Mouse (Mus musculus) hindbrain, postnatal 0 days (tissue): ENCODE results near the gene Trex2. TPM values are rescaled to one million over a fixed set of nuclear protein-coding genes. Genes with fewer than 3 reads are reported as not detected.

Experiments used
- ATAC-seq: fragments of 200-750 bp; cut with Nextera tagmentation; 2 replicates; pipeline ENCODE4 v1.8.0; 2017; ENCODE audit warnings: mild to moderate bottlenecking, moderate TSS enrichment, moderate library complexity
- DNase-seq: peaks from one replicate; pipeline ENCODE4 v3.0.0-alpha.2; 2015; ENCODE audit warnings: low spot score
- H3K27ac ChIP-seq: fragments of 300-500 bp; sonication (generic); 2 replicates; pipeline ENCODE4 v1.5.1; 2014; ENCODE audit warnings: mild to moderate bottlenecking
- H3K27me3 ChIP-seq: fragments of 300-500 bp; sonication (generic); 2 replicates; pipeline ENCODE4 v1.6.1; 2014; ENCODE audit warnings: low read length, mixed read lengths; ENCODE audit not compliant: insufficient read depth
- H3K36me3 ChIP-seq: fragments of 300-500 bp; sonication (generic); 2 replicates; pipeline ENCODE4 v1.6.1; 2014; ENCODE audit warnings: low read length, mixed read lengths; ENCODE audit not compliant: insufficient read depth
- H3K4me1 ChIP-seq: fragments of 300-500 bp; sonication (generic); 2 replicates; pipeline ENCODE4 v1.6.1; 2014; ENCODE audit warnings: antibody characterized with exemption, low read length, mixed read lengths; ENCODE audit not compliant: insufficient read depth
- H3K4me2 ChIP-seq: fragments of 300-500 bp; sonication (generic); 2 replicates; pipeline ENCODE4 v1.6.1; 2014; ENCODE audit warnings: low read depth, mild to moderate bottlenecking, low read length, moderate library complexity, mixed read lengths
- H3K4me3 ChIP-seq: fragments of 300-500 bp; sonication (generic); 2 replicates; pipeline ENCODE4 v1.5.1; 2014; ENCODE audit warnings: low read length
- H3K9ac ChIP-seq: fragments of 300-500 bp; sonication (generic); replicated peaks from 2 replicates; pipeline ENCODE4 v1.6.1; 2014; ENCODE audit warnings: mild to moderate bottlenecking, low read length, moderate library complexity, mixed read lengths
- H3K9me3 ChIP-seq: fragments of 300-500 bp; sonication (generic); 2 replicates; pipeline ENCODE4 v1.6.1; 2016; ENCODE audit warnings: low read length, mixed read lengths
- CTCF ChIP-seq: IDR thresholded peaks from 2 replicates; pipeline ENCODE4 v1.5.1; 2016; ENCODE audit warnings: antibody characterized with exemption, control low read depth, low read depth
- WGBS: fragments of 180-500 bp; shearing (Covaris S2); extraction: QIAGEN DNeasy Blood & Tissue Kit; methylation state at CpG from one replicate; pipeline ENCODE4 v1.1.7; 2014; 5-methylcytosine and 5-hydroxymethylcytosine counted together
- polyA plus RNA-seq: library from polyadenylated mRNA; unstranded; fragments of >200 nt; fragmentation: Nextera tagmentation; extraction: Ambion mirVana; gene quantifications from 2 replicates; pipeline ENCODE4 v1.2.1, GENCODE M21; 2015
- total RNA-seq: library from RNA; depleted of rRNA; stranded (reverse); fragments of >200 nt; gene quantifications from 2 replicates; pipeline ENCODE4 v1.2.3, GENCODE M21; 2014

The Trex2 gene
- total and polyA plus RNA-seq, 2 experiments from 2014 or later = not detected

- Histone ChIP-seq H3K4me1 (no peaks in the 10 kb centered on the region), H3K36me3 (no peaks in the 10 kb centered on the region), H3K27ac (no peak overlapping the region), H3K9me3 (no peaks in the 10 kb centered on the region), H3K9ac (no peak overlapping the region), H3K27me3 (no peaks in the 10 kb centered on the region), H3K4me2 (no peak overlapping the region), H3K4me3 (no peak overlapping the region)
- ATAC-seq = no peak
- no peak for DNase-seq
- 71% methylated on average over 2 of the region's 2 CpGs for WGBS
- TF ChIP-seq CTCF = no peak
Observed at GRCm38 (mm10) chrX:73477500-73477899, 42.4 kb upstream of the Trex2 start.

DNA sequence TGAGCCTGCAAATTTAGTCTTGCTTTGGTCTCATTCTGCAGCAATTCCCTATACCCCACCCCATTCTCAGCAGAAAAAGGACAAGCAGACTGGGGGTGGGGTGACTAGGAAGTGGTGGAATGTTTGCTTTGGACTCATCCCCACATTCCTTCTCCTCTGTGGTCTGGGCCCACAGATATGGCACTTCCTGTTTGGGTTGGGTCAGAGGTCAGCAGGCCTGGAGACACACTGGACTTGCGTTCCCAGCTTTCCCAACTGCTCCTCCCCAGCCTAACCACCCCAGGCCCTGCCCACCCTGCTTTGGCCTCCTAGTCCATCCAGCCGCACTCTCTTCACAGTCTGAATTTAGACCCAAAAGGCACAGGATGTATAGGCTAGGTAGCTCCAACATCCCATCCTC lies 41.5 kb upstream of the Trex2 start:
- Histone ChIP-seq H3K9ac (no peak overlapping the region), H3K4me2 (no peak overlapping the region), H3K27me3 (no peaks in the 10 kb centered on the region), H3K9me3 (no peaks in the 10 kb centered on the region), H3K4me1 (no peaks in the 10 kb centered on the region), H3K36me3 (no peaks in the 10 kb centered on the region), H3K4me3 (no peak overlapping the region), H3K27ac (no peak overlapping the region)
- no peak for DNase-seq
- ATAC-seq = no peak
- TF ChIP-seq CTCF = no peak
- 77% methylated on average over 2 of the region's 2 CpGs for WGBS

GRCm38 (mm10) chrX:73475658-73476256 lies 40.6 kb upstream of the Trex2 start:
- Histone ChIP-seq H3K9ac (no peak overlapping the region), H3K36me3 (no peaks in the 10 kb centered on the region), H3K9me3 (no peaks in the 10 kb centered on the region), H3K27ac (no peak overlapping the region), H3K4me1 (no peaks in the 10 kb centered on the region), H3K4me2 (no peak overlapping the region), H3K27me3 (no peaks in the 10 kb centered on the region), H3K4me3 (no peak overlapping the region)
- no peak for TF ChIP-seq CTCF
- WGBS = 77% methylated on average over 1 of the region's 1 CpGs
- DNase-seq (no peak), ATAC-seq (no peak)

DNA sequence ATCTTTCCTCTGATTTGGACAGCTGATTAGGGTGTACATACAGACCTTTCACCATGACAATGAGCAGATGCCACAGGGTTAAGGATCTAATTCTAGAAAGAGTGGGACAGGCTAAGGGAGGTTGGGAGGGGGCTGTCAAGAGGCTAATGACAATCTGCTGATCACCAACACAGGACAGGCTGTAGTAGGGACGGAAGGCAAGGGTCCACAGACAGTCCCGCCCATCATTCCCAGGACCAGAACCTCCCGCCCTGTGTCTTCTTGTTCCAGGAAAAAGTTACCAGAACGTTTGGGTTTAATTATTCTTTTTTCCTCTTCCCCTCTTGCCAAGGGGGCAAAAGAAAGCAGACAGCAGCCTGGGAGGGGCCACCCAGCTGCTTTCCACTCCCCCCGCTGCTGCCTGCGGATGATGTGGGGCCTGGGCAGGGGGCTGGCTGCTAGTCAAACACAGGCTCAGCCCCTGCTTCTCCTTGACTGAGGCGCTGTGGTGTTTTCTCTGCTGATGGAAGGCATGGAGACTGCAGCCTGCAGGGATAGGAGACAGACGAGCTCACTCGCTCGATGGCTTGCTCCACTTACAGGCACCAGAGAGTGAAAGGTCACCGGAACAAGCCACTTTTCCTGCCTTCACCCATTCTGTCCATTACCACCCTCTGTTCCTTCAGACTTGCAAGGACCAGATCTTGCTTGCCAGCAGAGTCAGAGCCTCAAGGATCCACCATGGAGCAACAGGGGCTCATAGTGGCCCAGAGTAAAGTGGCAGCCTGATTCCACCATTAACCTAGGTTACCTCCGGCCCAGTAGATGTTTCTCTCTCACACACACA lies 39.4 kb upstream of the Trex2 start:
- Histone ChIP-seq H3K36me3 (no peaks in the 10 kb centered on the region), H3K4me1 (no peaks in the 10 kb centered on the region), H3K27me3 (no peaks in the 10 kb centered on the region), H3K4me3 (no peak overlapping the region), H3K4me2 (no peak overlapping the region), H3K27ac (no peak overlapping the region), H3K9me3 (no peaks in the 10 kb centered on the region), H3K9ac (no peak overlapping the region)
- DNase-seq = no peak
- WGBS = 64% methylated on average over 12 of the region's 12 CpGs
- no peak for ATAC-seq
- TF ChIP-seq CTCF = no peak

DNA sequence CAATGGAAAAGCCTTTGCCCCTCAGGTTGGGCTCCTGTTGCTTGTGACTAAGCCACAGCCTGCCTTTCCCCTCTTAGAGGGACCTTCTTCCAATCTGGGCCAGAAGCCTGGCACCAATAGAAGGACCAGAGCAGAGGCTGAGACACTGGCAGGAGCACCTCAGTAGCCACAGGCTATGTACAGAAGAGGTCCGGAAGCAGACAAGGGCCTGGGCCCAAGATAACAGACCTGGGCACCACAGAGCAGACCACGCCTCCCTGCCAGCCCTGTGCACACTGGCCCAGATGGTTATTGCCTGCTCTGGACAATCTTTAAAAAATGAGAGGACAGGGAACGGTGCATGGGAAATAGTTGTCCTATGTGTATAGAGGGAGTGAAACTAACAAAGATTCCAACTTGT lies 36.6 kb upstream of the Trex2 start:
- H3K4me1 ChIP-seq = no peaks in the 10 kb centered on the region
- H3K4me3 ChIP-seq = no peak overlapping the region
- no peak overlapping the region for H3K4me2 ChIP-seq
- no peak for ATAC-seq
- no peak for TF ChIP-seq CTCF
- H3K36me3 ChIP-seq = no peaks in the 10 kb centered on the region
- no peak for DNase-seq
- WGBS = 90% methylated on average over 3 of the region's 3 CpGs
- no peak overlapping the region for H3K27ac ChIP-seq
- no peaks in the 10 kb centered on the region for H3K27me3 ChIP-seq
- H3K9ac ChIP-seq = no peak overlapping the region
- no peaks in the 10 kb centered on the region for H3K9me3 ChIP-seq

- no peaks in the 10 kb centered on the region for H3K9me3 ChIP-seq
- WGBS = 67% methylated on average over 1 of the region's 1 CpGs
- no peaks in the 10 kb centered on the region for H3K27me3 ChIP-seq
- no peak for DNase-seq
- no peaks in the 10 kb centered on the region for H3K4me1 ChIP-seq
- H3K9ac ChIP-seq = no peak overlapping the region
- no peaks in the 10 kb centered on the region for H3K36me3 ChIP-seq
- H3K4me3 ChIP-seq = no peak overlapping the region
- no peak for TF ChIP-seq CTCF
- ATAC-seq = no peak
- H3K4me2 ChIP-seq = no peak overlapping the region
- H3K27ac ChIP-seq = no peak overlapping the region
Observed at GRCm38 (mm10) chrX:73468752-73469151, 33.6 kb upstream of the Trex2 start.

DNA sequence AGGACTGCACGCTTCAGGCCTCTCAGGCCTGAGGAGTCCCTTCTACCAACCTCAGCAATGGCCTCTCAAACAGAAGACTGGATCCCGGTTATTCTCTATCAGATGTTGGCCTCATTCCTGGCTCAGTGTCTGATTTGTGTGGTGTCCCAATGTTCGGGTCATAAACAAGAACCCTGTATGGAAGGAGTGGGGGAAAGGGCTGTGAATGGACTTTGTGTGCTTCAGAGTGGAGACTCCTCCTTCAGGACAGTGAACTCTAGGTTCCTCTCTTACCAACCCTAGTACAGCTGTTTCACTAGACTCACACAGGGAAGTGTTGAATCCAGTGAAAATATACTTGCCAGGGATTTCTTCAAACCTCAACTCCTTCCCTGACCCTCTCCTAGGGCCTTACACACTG lies 33.2 kb upstream of the Trex2 start:
- Histone ChIP-seq H3K4me2 (no peak overlapping the region), H3K36me3 (no peaks in the 10 kb centered on the region), H3K9ac (no peak overlapping the region), H3K9me3 (no peaks in the 10 kb centered on the region), H3K27ac (no peak overlapping the region), H3K4me3 (no peak overlapping the region), H3K4me1 (no peaks in the 10 kb centered on the region), H3K27me3 (no peaks in the 10 kb centered on the region)
- no peak for DNase-seq
- no peak for ATAC-seq
- TF ChIP-seq CTCF = no peak
- 84% methylated on average over 3 of the region's 3 CpGs for WGBS
